Mouse (Mus musculus): Measurements from ENCODE around the gene Dnajb14. TPM values are rescaled to one million over a fixed set of nuclear protein-coding genes. Genes with fewer than 3 reads are reported as not detected.
A peak's percentile ranks its signal among the peaks of the same experiment; 100 is the strongest.
"Not testable (repeated sequence)": the region's sequence is repeated elsewhere in the genome, so short reads cannot be mapped to it uniquely, and the experiment has no call there.

The Dnajb14 gene
- total and polyA plus RNA-seq, 2 experiments, result 2.2 to 5.9 TPM

- H3K4me1 ChIP-seq (ENCODE audit: control insufficient read depth, insufficient read depth, low read length), result peaks cover 4% of the 10 kb centered on the region; the same call in 1 of the 2 replicates
- 95% methylated on average over 3 of the region's 3 CpGs for WGBS
- no peaks in the 10 kb centered on the region for H3K36me3 ChIP-seq (ENCODE audit: control insufficient read depth, insufficient read depth, low read length)
- H3K79me2 ChIP-seq (ENCODE audit: control insufficient read depth, insufficient read depth, low read length), result no peaks in the 10 kb centered on the region
- no peak overlapping the region for H3K9ac ChIP-seq (ENCODE audit: low read depth, low read length)
- H3K4me3 ChIP-seq (ENCODE audit: insufficient read depth, low read depth, low read length), result no peak overlapping the region
- TF ChIP-seq POLR2A (IDR thresholded peaks at IDR 0.05; ENCODE audit: extremely low read depth, insufficient read depth, low read length) (no peak), CTCF (IDR thresholded peaks at IDR 0.05; ENCODE audit: low read depth, low read length) (no peak)
- DNase-seq (ENCODE audit: extremely low read depth, low read depth, low spot score), result no peak
- no peaks in the 10 kb centered on the region for H3K27me3 ChIP-seq (ENCODE audit: control insufficient read depth, insufficient read depth, low read length)
- H3K27ac ChIP-seq (replicated peaks; ENCODE audit: insufficient read depth, low read depth, low read length), result no peak overlapping the region
Measured at GRCm38 (mm10) chr3:137946827-137947226, 79.4 kb downstream of the Dnajb14 start.

- Histone ChIP-seq H3K9ac (ENCODE audit: low read depth, low read length) (no peak overlapping the region), H3K79me2 (ENCODE audit: control insufficient read depth, insufficient read depth, low read length) (no peaks in the 10 kb centered on the region), H3K4me1 (ENCODE audit: control insufficient read depth, insufficient read depth, low read length) (peaks cover 9% of the 10 kb centered on the region), H3K27ac (replicated peaks; ENCODE audit: insufficient read depth, low read depth, low read length) (no peak overlapping the region), H3K36me3 (ENCODE audit: control insufficient read depth, insufficient read depth, low read length) (no peaks in the 10 kb centered on the region), H3K4me3 (ENCODE audit: insufficient read depth, low read depth, low read length) (no peak overlapping the region), H3K27me3 (ENCODE audit: control insufficient read depth, insufficient read depth, low read length) (no peaks in the 10 kb centered on the region)
- TF ChIP-seq POLR2A (IDR thresholded peaks at IDR 0.05; ENCODE audit: extremely low read depth, insufficient read depth, low read length), result no peak
- TF ChIP-seq CTCF (IDR thresholded peaks at IDR 0.05; ENCODE audit: low read depth, low read length), result no peak
- DNase-seq (ENCODE audit: extremely low read depth, low read depth, low spot score), result no peak
- WGBS, result 75% methylated on average over 4 of the region's 4 CpGs
Measured at GRCm38 (mm10) chr3:137947525-137947924, 80.0 kb downstream of the Dnajb14 start.

GRCm38 (mm10) chr3:137950191-137950885 lies 82.9 kb downstream of the Dnajb14 start:
- Histone ChIP-seq H3K4me3 (ENCODE audit: insufficient read depth, low read depth, low read length) (no peak overlapping the region), H3K79me2 (ENCODE audit: control insufficient read depth, insufficient read depth, low read length) (no peaks in the 10 kb centered on the region), H3K36me3 (ENCODE audit: control insufficient read depth, insufficient read depth, low read length) (no peaks in the 10 kb centered on the region), H3K27ac (replicated peaks; ENCODE audit: insufficient read depth, low read depth, low read length) (0 out of 2 replicates have a peak overlapping the region, but pooled peaks have one; percentile 34), H3K27me3 (ENCODE audit: control insufficient read depth, insufficient read depth, low read length) (no peaks in the 10 kb centered on the region), H3K4me1 (ENCODE audit: control insufficient read depth, insufficient read depth, low read length) (peaks cover 11% of the 10 kb centered on the region), H3K9ac (ENCODE audit: low read depth, low read length) (no peak overlapping the region)
- TF ChIP-seq CTCF (IDR thresholded peaks at IDR 0.05; ENCODE audit: low read depth, low read length) (no peak), POLR2A (IDR thresholded peaks at IDR 0.05; ENCODE audit: extremely low read depth, insufficient read depth, low read length) (no peak)
- DNase-seq (ENCODE audit: extremely low read depth, low read depth, low spot score), result no peak
- WGBS, result 87% methylated on average over 10 of the region's 10 CpGs

- H3K4me3 ChIP-seq (ENCODE audit: insufficient read depth, low read depth, low read length); H3K27me3 ChIP-seq (ENCODE audit: control insufficient read depth, insufficient read depth, low read length); H3K27ac ChIP-seq (replicated peaks; ENCODE audit: insufficient read depth, low read depth, low read length); DNase-seq (ENCODE audit: extremely low read depth, low read depth, low spot score); H3K79me2 ChIP-seq (ENCODE audit: control insufficient read depth, insufficient read depth, low read length); H3K36me3 ChIP-seq (ENCODE audit: control insufficient read depth, insufficient read depth, low read length); H3K9ac ChIP-seq (ENCODE audit: low read depth, low read length): not testable (repeated sequence)
- WGBS, result 82% methylated on average over 3 of the region's 3 CpGs
- H3K4me1 ChIP-seq (ENCODE audit: control insufficient read depth, insufficient read depth, low read length), result peaks cover 11% of the 10 kb centered on the region
Measured at GRCm38 (mm10) chr3:137951302-137951701, 83.8 kb downstream of the Dnajb14 start.

GRCm38 (mm10) chr3:137951819-137952218 lies 84.3 kb downstream of the Dnajb14 start:
- H3K9ac ChIP-seq (ENCODE audit: low read depth, low read length), result no peak overlapping the region
- no peaks in the 10 kb centered on the region for H3K36me3 ChIP-seq (ENCODE audit: control insufficient read depth, insufficient read depth, low read length)
- H3K79me2 ChIP-seq (ENCODE audit: control insufficient read depth, insufficient read depth, low read length), result no peaks in the 10 kb centered on the region
- H3K27me3 ChIP-seq (ENCODE audit: control insufficient read depth, insufficient read depth, low read length), result no peaks in the 10 kb centered on the region
- TF ChIP-seq CTCF (IDR thresholded peaks at IDR 0.05; ENCODE audit: low read depth, low read length) (no peak), POLR2A (IDR thresholded peaks at IDR 0.05; ENCODE audit: extremely low read depth, insufficient read depth, low read length) (no peak)
- H3K4me1 ChIP-seq (ENCODE audit: control insufficient read depth, insufficient read depth, low read length), result peaks cover 11% of the 10 kb centered on the region
- no peak overlapping the region for H3K4me3 ChIP-seq (ENCODE audit: insufficient read depth, low read depth, low read length)
- WGBS, result 10% methylated on average over 7 of the region's 7 CpGs
- DNase-seq (ENCODE audit: extremely low read depth, low read depth, low spot score), result no peak
- H3K27ac ChIP-seq (replicated peaks; ENCODE audit: insufficient read depth, low read depth, low read length), result peak overlapping the region; percentile 10; the same call in 1 of the 2 replicates

GRCm38 (mm10) chr3:137952225-137952913 lies 84.9 kb downstream of the Dnajb14 start:
- Histone ChIP-seq H3K4me1 (ENCODE audit: control insufficient read depth, insufficient read depth, low read length) (peaks cover 11% of the 10 kb centered on the region), H3K79me2 (ENCODE audit: control insufficient read depth, insufficient read depth, low read length) (no peaks in the 10 kb centered on the region), H3K27ac (replicated peaks; ENCODE audit: insufficient read depth, low read depth, low read length) (peak overlapping the region; percentile 10; the same call in 1 of the 2 replicates), H3K36me3 (ENCODE audit: control insufficient read depth, insufficient read depth, low read length) (no peaks in the 10 kb centered on the region), H3K27me3 (ENCODE audit: control insufficient read depth, insufficient read depth, low read length) (no peaks in the 10 kb centered on the region), H3K9ac (ENCODE audit: low read depth, low read length) (no peak overlapping the region), H3K4me3 (ENCODE audit: insufficient read depth, low read depth, low read length) (no peak overlapping the region)
- peak; percentile 68 for DNase-seq (ENCODE audit: extremely low read depth, low read depth, low spot score)
- no peak for TF ChIP-seq CTCF (IDR thresholded peaks at IDR 0.05; ENCODE audit: low read depth, low read length)
- TF ChIP-seq POLR2A (IDR thresholded peaks at IDR 0.05; ENCODE audit: extremely low read depth, insufficient read depth, low read length), result no peak
- WGBS, result 27% methylated on average over 4 of the region's 4 CpGs

Measured in liver, adult 2 months (tissue).